Mouse (Mus musculus): ENCODE results near the gene Smurf1. TPM values are rescaled to one million over a fixed set of nuclear protein-coding genes. Genes with fewer than 3 reads are reported as not detected.

Smurf1 gene
- polyA plus RNA-seq (2012; rRNA removed) (28.3 and 33.7 TPM in 2 replicates), polyA plus RNA-seq (2014; fragmentation: Nextera tagmentation; extraction: Ambion mirVana) (24.7 and 25.8 TPM in 2 replicates)

DNA sequence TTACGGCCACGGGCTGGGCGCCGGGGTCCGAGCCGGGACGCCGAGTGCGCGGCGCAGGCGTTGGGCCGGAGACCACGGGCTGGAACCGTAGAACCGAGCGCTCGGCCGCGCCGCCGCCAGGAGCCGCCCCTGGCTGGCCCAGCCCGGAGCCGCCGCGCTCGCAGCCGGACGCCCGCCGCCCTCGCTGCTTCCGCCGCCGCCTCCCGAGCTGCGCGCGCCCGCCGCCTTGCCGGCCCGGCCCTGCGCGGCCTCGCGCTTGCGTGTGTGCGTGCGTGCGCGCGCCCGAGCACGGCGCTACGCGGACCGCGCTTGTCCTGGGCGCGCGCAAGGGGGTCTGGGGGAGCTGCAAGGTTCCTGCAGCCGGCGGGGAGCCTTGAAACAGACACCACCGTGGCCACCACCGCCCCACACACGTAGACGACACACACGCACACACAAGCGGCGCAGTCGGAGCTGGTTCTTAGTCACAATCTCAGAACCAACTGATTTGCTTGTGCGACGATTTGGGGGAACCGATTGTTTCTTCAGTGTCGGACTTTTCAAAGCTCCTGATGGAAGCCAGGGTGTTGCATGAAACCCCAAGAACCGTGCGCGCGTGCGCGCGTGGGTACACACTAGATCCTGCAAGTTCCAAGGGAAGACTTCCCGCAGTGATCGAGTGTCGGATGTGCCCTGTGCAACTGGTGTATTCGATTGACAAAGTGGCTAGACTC, at the start of gene Smurf1:
TSS of gene Smurf1 (minus strand) at position 209 of the 713 bp plus-strand sequence.
- TF ChIP-seq POLR2A (IDR thresholded peaks at IDR 0.05; ENCODE audit: borderline replicate concordance, extremely low read depth, insufficient read depth, insufficient read length): 0 out of 2 replicates have a peak, but pooled peaks have one; percentile 12
- H3K9me3 ChIP-seq (ENCODE audit: control insufficient read depth, low read length): no peaks in the 10 kb centered on the region
- ATAC-seq (ENCODE audit: low FRiP score, low read depth): peak; percentile 81
- peaks cover 22% of the 10 kb centered on the region for H3K4me1 ChIP-seq (ENCODE audit: control insufficient read depth, insufficient read depth, low read length)
- no peaks in the 10 kb centered on the region for H3K27me3 ChIP-seq (ENCODE audit: control insufficient read depth, insufficient read depth, low read length)
- DNase-seq (ENCODE audit: low spot score): peak; percentile 86
- H3K36me3 ChIP-seq (ENCODE audit: control insufficient read depth, insufficient read depth, low read length): no peaks in the 10 kb centered on the region
- peak within 1 kb of the TSS; percentile 94 for H3K4me3 ChIP-seq (replicated peaks; ENCODE audit: low read length)
- H3K27ac ChIP-seq (replicated peaks; ENCODE audit: low read depth, low read length): peak within 1 kb of the TSS; percentile 85
- 1% methylated on average over 39 of the region's 89 CpGs for WGBS
- H3K4me2 ChIP-seq (replicated peaks; ENCODE audit: low read depth, low read length, severe bottlenecking): peak within 1 kb of the TSS; percentile 71
- H3K9ac ChIP-seq (ENCODE audit: low read depth, low read length, severe bottlenecking): peak within 1 kb of the TSS; percentile 96

DNA sequence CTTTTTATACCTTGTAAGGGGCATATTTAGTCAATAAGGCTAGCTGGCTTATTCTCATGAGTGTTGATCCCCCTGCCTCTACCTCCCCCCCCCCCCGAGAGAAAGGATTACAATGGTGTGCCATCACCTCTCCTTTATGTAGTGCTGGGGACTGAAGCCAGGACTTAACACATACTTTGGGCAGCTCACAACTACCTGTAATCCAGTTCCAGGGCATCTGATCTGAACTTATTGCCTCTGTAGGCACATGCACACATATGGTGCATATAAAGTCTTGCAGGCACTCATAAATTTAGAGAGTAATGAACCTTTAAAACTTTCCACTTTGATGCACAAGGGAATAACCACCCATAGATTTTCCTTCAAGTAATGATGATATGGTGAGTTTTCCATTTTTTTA, 48.6 kb upstream of the Smurf1 start:
- no peak for DNase-seq (ENCODE audit: low spot score)
- WGBS: 8% methylated on average over 1 of the region's 1 CpGs
- no peaks in the 10 kb centered on the region for H3K27me3 ChIP-seq (ENCODE audit: control insufficient read depth, insufficient read depth, low read length)

DNA sequence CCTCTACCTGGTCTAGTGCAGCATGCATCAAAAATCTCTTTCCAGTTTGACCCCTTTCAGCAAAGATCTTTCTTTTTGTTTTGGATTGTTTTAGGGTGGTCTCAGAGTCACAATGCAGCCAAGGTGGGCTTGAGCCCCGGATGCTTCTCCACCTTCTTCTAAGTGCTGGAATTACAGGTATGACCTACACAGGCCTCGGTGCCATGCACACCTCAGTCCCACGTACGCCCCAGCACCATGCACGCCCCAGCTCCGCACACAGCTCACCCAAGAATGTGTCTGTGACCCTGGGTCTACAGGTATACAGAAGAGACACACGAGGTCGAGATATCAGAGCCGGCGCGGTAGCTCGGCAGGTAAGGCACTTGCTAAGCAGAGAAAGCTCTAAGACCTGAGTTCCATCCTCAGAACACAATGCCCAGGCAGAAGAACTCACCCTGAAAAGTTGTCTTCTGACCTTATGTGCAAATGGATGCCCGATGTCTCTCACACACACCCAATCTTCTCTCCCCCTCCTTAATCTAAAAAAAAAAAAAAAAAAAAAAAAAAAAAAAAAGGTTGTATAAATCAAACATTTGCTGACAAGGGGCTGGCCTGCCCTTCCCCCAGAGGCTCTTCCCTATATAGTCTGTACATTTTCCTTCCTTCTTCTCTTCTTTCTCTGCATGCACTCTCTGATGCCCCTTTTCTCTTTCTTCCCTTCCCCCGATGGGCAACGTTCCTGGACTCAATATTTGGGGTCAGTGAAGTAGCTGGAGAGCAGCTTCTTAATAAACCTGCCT, 43.4 kb upstream of the Smurf1 start:
- H3K36me3 ChIP-seq (ENCODE audit: control insufficient read depth, insufficient read depth, low read length): no peaks in the 10 kb centered on the region
- no peaks in the 10 kb centered on the region for H3K4me1 ChIP-seq (ENCODE audit: control insufficient read depth, insufficient read depth, low read length)
- no peak for TF ChIP-seq POLR2A (IDR thresholded peaks at IDR 0.05; ENCODE audit: borderline replicate concordance, extremely low read depth, insufficient read depth, insufficient read length)

More for the DNA sequence above, 48.6 kb upstream of the Smurf1 start:
- no peaks in the 10 kb centered on the region for H3K4me1 ChIP-seq (ENCODE audit: control insufficient read depth, insufficient read depth, low read length)
- H3K9ac ChIP-seq (ENCODE audit: low read depth, low read length, severe bottlenecking): no peak overlapping the region
- no peak for ATAC-seq (ENCODE audit: low FRiP score, low read depth)
- H3K36me3 ChIP-seq (ENCODE audit: control insufficient read depth, insufficient read depth, low read length): no peaks in the 10 kb centered on the region
- no peak overlapping the region for H3K4me2 ChIP-seq (replicated peaks; ENCODE audit: low read depth, low read length, severe bottlenecking)
- no peak overlapping the region for H3K4me3 ChIP-seq (replicated peaks; ENCODE audit: low read length)
- TF ChIP-seq POLR2A (IDR thresholded peaks at IDR 0.05; ENCODE audit: borderline replicate concordance, extremely low read depth, insufficient read depth, insufficient read length): no peak
- H3K9me3 ChIP-seq (ENCODE audit: control insufficient read depth, low read length): no peaks in the 10 kb centered on the region
- no peak overlapping the region for H3K27ac ChIP-seq (replicated peaks; ENCODE audit: low read depth, low read length)

DNA sequence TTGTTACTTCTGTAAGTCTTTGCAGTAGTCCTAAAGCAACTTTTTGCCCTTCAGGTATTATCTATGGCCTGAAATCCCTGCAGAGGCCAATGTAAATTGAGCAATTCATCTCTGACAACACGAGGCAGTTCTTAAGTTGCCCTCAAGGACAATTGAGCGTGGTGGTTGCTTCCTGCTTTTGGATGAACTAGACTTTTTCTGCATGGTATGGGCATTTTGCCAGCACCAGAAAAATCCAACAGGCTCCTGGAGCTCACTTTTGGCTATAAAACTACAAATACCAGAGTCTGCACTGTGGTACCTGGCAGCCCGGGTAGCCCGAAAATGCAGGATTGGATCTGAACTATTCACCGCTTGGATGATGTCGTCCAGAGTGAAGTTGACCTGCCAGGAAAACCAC, 39.9 kb upstream of the Smurf1 start:
- no peaks in the 10 kb centered on the region for H3K36me3 ChIP-seq (ENCODE audit: control insufficient read depth, insufficient read depth, low read length)
- no peak overlapping the region for H3K27ac ChIP-seq (replicated peaks; ENCODE audit: low read depth, low read length)
- no peaks in the 10 kb centered on the region for H3K4me1 ChIP-seq (ENCODE audit: control insufficient read depth, insufficient read depth, low read length)
- H3K4me2 ChIP-seq (replicated peaks; ENCODE audit: low read depth, low read length, severe bottlenecking): no peak overlapping the region
- no peaks in the 10 kb centered on the region for H3K9me3 ChIP-seq (ENCODE audit: control insufficient read depth, low read length)
- TF ChIP-seq POLR2A (IDR thresholded peaks at IDR 0.05; ENCODE audit: borderline replicate concordance, extremely low read depth, insufficient read depth, insufficient read length): no peak
- no peak overlapping the region for H3K4me3 ChIP-seq (replicated peaks; ENCODE audit: low read length)
- no peak for DNase-seq (ENCODE audit: low spot score)
- H3K9ac ChIP-seq (ENCODE audit: low read depth, low read length, severe bottlenecking): no peak overlapping the region
- 62% methylated on average over 6 of the region's 6 CpGs for WGBS
- H3K27me3 ChIP-seq (ENCODE audit: control insufficient read depth, insufficient read depth, low read length): no peaks in the 10 kb centered on the region
- no peak for ATAC-seq (ENCODE audit: low FRiP score, low read depth)

More for the DNA sequence above, 43.4 kb upstream of the Smurf1 start:
- DNase-seq (ENCODE audit: low spot score) (no peak), ATAC-seq (ENCODE audit: low FRiP score, low read depth) (no peak)
- no peaks in the 10 kb centered on the region for H3K27me3 ChIP-seq (ENCODE audit: control insufficient read depth, insufficient read depth, low read length)
- no peak overlapping the region for H3K4me2 ChIP-seq (replicated peaks; ENCODE audit: low read depth, low read length, severe bottlenecking)
- no peak overlapping the region for H3K27ac ChIP-seq (replicated peaks; ENCODE audit: low read depth, low read length)
- H3K9ac ChIP-seq (ENCODE audit: low read depth, low read length, severe bottlenecking): no peak overlapping the region
- H3K4me3 ChIP-seq (replicated peaks; ENCODE audit: low read length): no peak overlapping the region
- H3K9me3 ChIP-seq (ENCODE audit: control insufficient read depth, low read length): no peaks in the 10 kb centered on the region
- WGBS: 85% methylated on average over 15 of the region's 15 CpGs

DNA sequence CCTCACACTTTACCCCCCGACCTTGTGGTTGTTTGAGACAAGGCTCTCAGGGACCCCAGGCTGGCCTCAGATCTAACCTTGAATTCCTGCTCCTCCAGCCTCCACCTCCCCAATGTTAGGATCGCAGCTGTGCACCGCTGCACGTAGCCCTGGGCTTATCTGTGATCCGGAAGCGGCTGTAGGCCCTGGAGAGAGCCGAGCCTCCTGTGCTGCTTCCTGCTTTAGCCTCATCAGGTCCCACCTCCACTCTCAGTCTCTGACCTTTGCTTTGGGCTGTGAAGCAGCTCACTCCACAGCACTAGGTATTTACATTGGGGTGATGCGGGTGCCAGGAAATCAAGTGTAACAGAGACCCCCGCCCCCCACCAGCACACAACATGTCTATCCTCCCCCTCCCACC, 38.8 kb upstream of the Smurf1 start:
- H3K4me2 ChIP-seq (replicated peaks; ENCODE audit: low read depth, low read length, severe bottlenecking): no peak overlapping the region
- no peak overlapping the region for H3K27ac ChIP-seq (replicated peaks; ENCODE audit: low read depth, low read length)
- TF ChIP-seq POLR2A (IDR thresholded peaks at IDR 0.05; ENCODE audit: borderline replicate concordance, extremely low read depth, insufficient read depth, insufficient read length): no peak
- no peaks in the 10 kb centered on the region for H3K4me1 ChIP-seq (ENCODE audit: control insufficient read depth, insufficient read depth, low read length)
- no peaks in the 10 kb centered on the region for H3K9me3 ChIP-seq (ENCODE audit: control insufficient read depth, low read length)
- H3K9ac ChIP-seq (ENCODE audit: low read depth, low read length, severe bottlenecking): no peak overlapping the region
- H3K36me3 ChIP-seq (ENCODE audit: control insufficient read depth, insufficient read depth, low read length): no peaks in the 10 kb centered on the region
- DNase-seq (ENCODE audit: low spot score) (no peak), ATAC-seq (ENCODE audit: low FRiP score, low read depth) (no peak)
- H3K27me3 ChIP-seq (ENCODE audit: control insufficient read depth, insufficient read depth, low read length): no peaks in the 10 kb centered on the region
- 84% methylated on average over 9 of the region's 9 CpGs for WGBS
- H3K4me3 ChIP-seq (replicated peaks; ENCODE audit: low read length): no peak overlapping the region

All from limb, embryonic 14.5 days (tissue).